Mouse (Mus musculus): ENCODE measurements around the gene Hist1h4b.

Gene Hist1h4b

GRCm38 (mm10) chr13:23740256-23740840 lies 16.5 kb upstream of the Hist1h4b start:
- no peak for DNase-seq (ENCODE audit: extremely low spot score, low read depth, low spot score)

- no peak for DNase-seq (ENCODE audit: extremely low spot score, low read depth, low spot score)
Measured at GRCm38 (mm10) chr13:23740910-23741309, 15.9 kb upstream of the Hist1h4b start.

GRCm38 (mm10) chr13:23742007-23742406 lies 14.8 kb upstream of the Hist1h4b start:
- DNase-seq (ENCODE audit: extremely low spot score, low read depth, low spot score) = no peak

- no peak for DNase-seq (ENCODE audit: extremely low spot score, low read depth, low spot score)
Measured at GRCm38 (mm10) chr13:23743215-23743614, 13.6 kb upstream of the Hist1h4b start.

- DNase-seq (ENCODE audit: extremely low spot score, low read depth, low spot score) = no peak
Measured at GRCm38 (mm10) chr13:23743963-23744362, 12.8 kb upstream of the Hist1h4b start.

GRCm38 (mm10) chr13:23744421-23745380 lies 12.1 kb upstream of the Hist1h4b start:
- DNase-seq (ENCODE audit: extremely low spot score, low read depth, low spot score) = peak; percentile 68

- peak; percentile 91 for DNase-seq (ENCODE audit: extremely low spot score, low read depth, low spot score)
Measured at GRCm38 (mm10) chr13:23745381-23746161, 11.2 kb upstream of the Hist1h4b start, which contains the start of gene Hist1h3c. Gene Hist1h3c (minus strand): TSS chr13:23745602.

GRCm38 (mm10) chr13:23746201-23747080 lies 10.4 kb upstream of the Hist1h4b start, which contains the start of gene Hist1h2bb:
Gene Hist1h2bb (plus strand): TSS chr13:23746734.
- peak; percentile 93 for DNase-seq (ENCODE audit: extremely low spot score, low read depth, low spot score)

- peak; percentile 62 for DNase-seq (ENCODE audit: extremely low spot score, low read depth, low spot score)
Measured at GRCm38 (mm10) chr13:23747081-23747891, 9.5 kb upstream of the Hist1h4b start.

GRCm38 (mm10) chr13:23747892-23748288 lies 8.9 kb upstream of the Hist1h4b start:
- DNase-seq (ENCODE audit: extremely low spot score, low read depth, low spot score) = no peak

GRCm38 (mm10) chr13:23749563-23750121 lies 7.2 kb upstream of the Hist1h4b start:
- DNase-seq (ENCODE audit: extremely low spot score, low read depth, low spot score) = no peak

GRCm38 (mm10) chr13:23750839-23751477 lies 5.9 kb upstream of the Hist1h4b start, which contains the start of gene Hist1h2ab:
Gene Hist1h2ab (plus strand): TSS chr13:23751126.
- DNase-seq (ENCODE audit: extremely low spot score, low read depth, low spot score) = peak; percentile 89

GRCm38 (mm10) chr13:23751478-23751956 lies 5.3 kb upstream of the Hist1h4b start:
- peak; percentile 53 for DNase-seq (ENCODE audit: extremely low spot score, low read depth, low spot score)

GRCm38 (mm10) chr13:23752067-23752741 lies 4.6 kb upstream of the Hist1h4b start, which contains the start of gene Hist1h3b:
Gene Hist1h3b (plus strand): TSS chr13:23752267.
- peak; percentile 92 for DNase-seq (ENCODE audit: extremely low spot score, low read depth, low spot score)

GRCm38 (mm10) chr13:23752742-23753172 lies 4.1 kb upstream of the Hist1h4b start:
- no peak for DNase-seq (ENCODE audit: extremely low spot score, low read depth, low spot score)

GRCm38 (mm10) chr13:23753314-23754078 lies 3.3 kb upstream of the Hist1h4b start:
- DNase-seq (ENCODE audit: extremely low spot score, low read depth, low spot score) = no peak

- no peak for DNase-seq (ENCODE audit: extremely low spot score, low read depth, low spot score)
Measured at GRCm38 (mm10) chr13:23755000-23755399, 1.8 kb upstream of the Hist1h4b start.
